Mouse (Mus musculus): ENCODE measurements at regions not wholly inside any gene's neighbourhood (a gene's known extent, or its start where the extent isn't known, plus 50 kb on each side); places are given as distances from the start of the nearest gene placed in this dataset.

DNA sequence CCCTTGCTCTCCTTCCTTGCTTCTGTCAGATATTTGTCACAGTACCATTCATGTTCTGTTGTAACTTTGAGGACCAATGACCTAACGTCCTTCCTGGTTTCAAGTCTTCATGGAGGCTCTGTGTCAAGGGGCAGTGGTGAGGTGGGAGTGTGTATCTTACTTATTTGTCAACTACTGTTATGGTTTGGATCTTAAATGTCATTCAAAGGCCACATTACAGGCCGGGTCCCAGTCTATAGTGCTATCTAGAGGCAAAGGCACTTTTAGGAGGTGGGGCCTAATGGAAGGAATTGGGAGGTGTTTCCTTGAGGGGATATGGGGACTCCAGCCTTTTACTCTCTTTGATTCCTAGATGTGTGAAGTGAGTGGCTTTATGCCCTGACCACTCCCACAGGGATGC, 91.0 kb upstream of the Ccn6 start:
- TF ChIP-seq CTCF (IDR thresholded peaks at IDR 0.05; ENCODE audit: low read depth) (no peak), EP300 (IDR thresholded peaks at IDR 0.05; ENCODE audit: low read depth) (no peak)

Data from heart, postnatal 0 days (tissue).